Mouse (Mus musculus) thymus, adult 2 months (tissue): Measurements from ENCODE around the gene Egfl8.

ENCODE experiments used
- CTCF ChIP-seq: fragments of 200-500 bp; IDR thresholded peaks from 2 replicates; pipeline ENCODE4 v1.5.1; 2012; ENCODE audit warnings: mild to moderate bottlenecking, control low read depth, low read length, moderate library complexity, borderline replicate concordance; ENCODE audit not compliant: control insufficient read depth, poor library complexity, insufficient read depth; ENCODE audit errors: extremely low read depth
- POLR2A ChIP-seq: fragments of 200-500 bp; IDR thresholded peaks from 2 replicates; pipeline ENCODE4 v1.6.1; 2012; ENCODE audit warnings: mild to moderate bottlenecking, low read length, control low read depth, moderate library complexity; ENCODE audit not compliant: control insufficient read depth, poor library complexity, insufficient read depth; ENCODE audit errors: extremely low read depth

DNA sequence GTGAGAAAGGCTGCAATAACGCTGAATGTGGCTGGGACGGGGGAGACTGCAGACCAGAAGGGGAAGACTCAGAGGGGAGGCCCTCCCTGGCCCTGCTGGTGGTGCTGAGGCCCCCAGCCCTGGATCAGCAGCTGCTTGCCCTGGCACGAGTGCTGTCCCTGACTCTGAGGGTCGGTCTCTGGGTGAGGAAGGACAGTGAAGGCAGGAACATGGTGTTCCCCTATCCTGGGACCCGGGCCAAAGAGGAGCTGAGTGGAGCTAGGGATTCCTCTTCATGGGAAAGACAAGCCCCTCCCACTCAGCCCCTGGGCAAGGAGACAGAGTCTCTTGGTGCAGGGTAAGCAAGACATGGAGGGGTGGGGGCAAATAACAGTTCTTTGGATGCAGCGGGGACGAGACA is 32.4 kb downstream of the Egfl8 start:
- TF ChIP-seq CTCF (no peak), POLR2A (no peak)
